Mouse (Mus musculus): ENCODE data around the gene Itga6.

DNA sequence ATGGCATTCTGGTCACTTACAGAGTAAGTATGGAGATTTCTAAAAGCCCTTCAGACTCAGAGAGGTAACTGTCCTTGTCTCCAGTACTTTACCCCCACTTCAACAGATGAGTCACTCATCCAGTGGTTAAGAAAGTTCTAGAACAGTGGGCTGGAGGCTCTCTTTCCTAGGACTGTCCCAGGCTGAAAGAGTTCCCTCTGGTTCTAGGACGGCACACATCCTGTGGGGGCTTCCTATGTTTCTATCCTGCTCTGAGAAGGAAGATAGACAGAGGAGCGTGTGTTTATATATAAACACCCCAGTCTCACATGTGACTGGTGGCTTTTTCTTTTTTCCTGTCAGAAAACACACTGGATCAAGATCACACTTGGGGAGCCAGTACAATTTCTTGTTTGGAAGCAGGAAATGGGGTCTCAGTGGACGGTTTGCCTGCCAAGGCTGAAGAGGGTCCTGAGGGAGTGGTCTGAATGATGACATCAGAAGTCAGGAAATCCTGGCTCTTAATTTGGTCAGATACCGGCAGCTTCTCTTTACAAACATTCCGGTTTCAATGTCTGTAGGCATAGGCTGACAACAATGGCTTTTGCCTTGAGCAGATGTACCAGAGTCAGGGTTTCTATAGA is 34.0 kb downstream of the Itga6 start:
- TF ChIP-seq CTCF (IDR thresholded peaks at IDR 0.05; ENCODE audit: control insufficient read depth, insufficient read depth, insufficient read length) (no peak), MYOG (IDR thresholded peaks at IDR 0.05; ENCODE audit: control insufficient read depth, extremely low read depth, insufficient read length) (no peak)

Data from C2C12 (cell line).